Mouse (Mus musculus) liver, embryonic 14.5 days (tissue): Measurements from ENCODE around the gene Gpr182. TPM values are rescaled to one million over a fixed set of nuclear protein-coding genes. Genes with fewer than 3 reads are reported as not detected.

Experiments
- ATAC-seq: fragments of 200-750 bp; cut with Nextera tagmentation; 2 replicates; pipeline ENCODE4 v1.8.0; 2017; ENCODE audit warnings: moderate number of reproducible peaks, mild to moderate bottlenecking, moderate library complexity; ENCODE audit not compliant: insufficient read depth
- DNase-seq, 3 experiments: peaks; one replicate each; pipeline ENCODE4 v3.0.0-alpha.2; 2012 to 2013; ENCODE audit warnings: low read depth in 3 of 3, low spot score in 3 of 3
- H3K27ac ChIP-seq: fragments of 300-500 bp; sonication (generic); 2 replicates; pipeline ENCODE4 v1.5.1; 2014; ENCODE audit warnings: moderate library complexity, mild to moderate bottlenecking, control low read depth, inconsistent platforms
- H3K27me3 ChIP-seq: fragments of 300-500 bp; sonication (generic); 2 replicates; pipeline ENCODE4 v1.6.1; 2014; ENCODE audit warnings: mild to moderate bottlenecking, low read length, moderate library complexity; ENCODE audit not compliant: control insufficient read depth, insufficient read depth
- H3K36me3 ChIP-seq: fragments of 300-500 bp; sonication (generic); replicated peaks from 2 replicates; pipeline ENCODE4 v1.6.1; 2014; ENCODE audit warnings: low read depth; ENCODE audit not compliant: control insufficient read depth, insufficient read depth
- H3K4me1 ChIP-seq, 2 experiments: fragments of 200-500 bp in 1 of 2; fragments of 300-500 bp in 1 of 2; sonication (generic) in 1 of 2; replicated peaks; 2 replicates each; pipeline ENCODE4 v1.6.1; 2012 to 2014; ENCODE audit warnings: antibody characterized with exemption in 1 of 2, inconsistent platforms in 1 of 2, low read length in 1 of 2; ENCODE audit not compliant: control insufficient read depth in 2 of 2, insufficient read depth in 2 of 2
- H3K4me2 ChIP-seq: fragments of 300-500 bp; sonication (generic); 2 replicates; pipeline ENCODE4 v1.6.1; 2014; ENCODE audit warnings: low read depth, mild to moderate bottlenecking, control low read depth, moderate library complexity
- H3K4me3 ChIP-seq, 2 experiments: fragments of 200-500 bp in 1 of 2; fragments of 300-500 bp in 1 of 2; sonication (generic) in 1 of 2; 2 replicates each; pipeline ENCODE4 v1.5.1; 2012 to 2014; ENCODE audit warnings: low read depth in 2 of 2, low read length in 2 of 2, mild to moderate bottlenecking in 2 of 2, control low read depth in 1 of 2, inconsistent platforms in 1 of 2, moderate library complexity in 1 of 2; ENCODE audit not compliant: insufficient read depth in 1 of 2
- H3K9ac ChIP-seq: fragments of 300-500 bp; sonication (generic); replicated peaks from 2 replicates; pipeline ENCODE4 v1.6.1; 2014; ENCODE audit warnings: mild to moderate bottlenecking, control low read depth, moderate library complexity
- H3K9me3 ChIP-seq: fragments of 300-500 bp; sonication (generic); 2 replicates; pipeline ENCODE4 v1.6.1; 2016; ENCODE audit warnings: low read length, mixed read lengths; ENCODE audit not compliant: control insufficient read depth
- CTCF ChIP-seq: IDR thresholded peaks from 2 replicates; pipeline ENCODE4 v1.5.1; 2016; ENCODE audit warnings: antibody characterized with exemption, low read depth, control low read depth
- EP300 ChIP-seq: IDR thresholded peaks from 2 replicates; pipeline ENCODE4 v1.6.1; 2016; ENCODE audit warnings: antibody characterized with exemption, low read depth
- WGBS: fragments of 180-500 bp; shearing (Covaris S2); extraction: QIAGEN DNeasy Blood & Tissue Kit; methylation state at CpG from one replicate; pipeline ENCODE4 v1.1.7; 2014; ENCODE audit not compliant: insufficient replicate concordance; 5-methylcytosine and 5-hydroxymethylcytosine counted together
- polyA plus RNA-seq, 2 experiments: library from polyadenylated mRNA; depleted of rRNA in 1 of 2; stranded (reverse) in 1 of 2; unstranded in 1 of 2; fragments of >200 nt; fragmentation: Nextera tagmentation in 1 of 2; extraction: Ambion mirVana in 1 of 2; gene quantifications; 2 replicates each; pipeline versions ENCODE4 v1.2.1 to v1.2.3; 2012 to 2014

Gene Gpr182
- polyA plus RNA-seq, 2 experiments, result 3.7 to 9.1 TPM

GRCm38 (mm10) chr10:127708850-127709370 lies 42.6 kb downstream of the Gpr182 start:
- H3K9ac ChIP-seq, result no peak overlapping the region
- DNase-seq (no peak), ATAC-seq (no peak)
- H3K27me3 ChIP-seq, result no peaks in the 10 kb centered on the region
- peaks cover 0 to 3% of the 10 kb centered on the region in 2 experiments; a peak in 2 of 4 replicates for H3K4me1 ChIP-seq
- no peak overlapping the region for H3K4me2 ChIP-seq
- TF ChIP-seq EP300 (no peak), CTCF (no peak)
- WGBS, result 55% methylated on average over 3 of the region's 3 CpGs
- no peak overlapping the region for H3K27ac ChIP-seq
- H3K9me3 ChIP-seq, result no peaks in the 10 kb centered on the region
- no peaks in the 10 kb centered on the region for H3K36me3 ChIP-seq
- no peak overlapping the region for H3K4me3 ChIP-seq

GRCm38 (mm10) chr10:127707721-127708120 lies 43.8 kb downstream of the Gpr182 start:
- Histone ChIP-seq H3K27ac (no peak overlapping the region), H3K4me1 (peaks cover 0 to 3% of the 10 kb centered on the region in 2 experiments; a peak in 2 of 4 replicates), H3K4me3 (no peak overlapping the region), H3K9ac (no peak overlapping the region), H3K4me2 (no peak overlapping the region), H3K27me3 (no peaks in the 10 kb centered on the region), H3K36me3 (no peaks in the 10 kb centered on the region), H3K9me3 (no peaks in the 10 kb centered on the region)
- TF ChIP-seq CTCF, result no peak
- no peak for TF ChIP-seq EP300
- ATAC-seq (no peak), DNase-seq (no peak)
- 61% methylated on average over 7 of the region's 7 CpGs for WGBS

GRCm38 (mm10) chr10:127705783-127706182 lies 45.7 kb downstream of the Gpr182 start:
- Histone ChIP-seq H3K4me3 (no peak overlapping the region), H3K9ac (no peak overlapping the region), H3K36me3 (no peaks in the 10 kb centered on the region), H3K4me1 (peaks cover 0 to 3% of the 10 kb centered on the region in 2 experiments; a peak in 2 of 4 replicates), H3K27ac (no peak overlapping the region), H3K27me3 (no peaks in the 10 kb centered on the region), H3K9me3 (no peaks in the 10 kb centered on the region), H3K4me2 (no peak overlapping the region)
- no peak for TF ChIP-seq EP300
- no peak for TF ChIP-seq CTCF
- 31% methylated on average over 4 of the region's 4 CpGs for whole genome bisulfite sequencing
- DNase-seq (no peak), ATAC-seq (no peak)

GRCm38 (mm10) chr10:127704766-127705220 lies 46.7 kb downstream of the Gpr182 start, which contains the start of gene Myo1a:
TSS of gene Myo1a (plus strand) at chr10:127705170.
- no peak within 1 kb of the TSS for H3K4me3 ChIP-seq
- H3K4me2 ChIP-seq, result no peak within 1 kb of the TSS
- no peaks in the 10 kb centered on the region for H3K27me3 ChIP-seq
- TF ChIP-seq CTCF (peak; percentile 35; the same call in 1 of the 2 replicates), EP300 (no peak)
- WGBS, result 6% methylated on average over 2 of the region's 2 CpGs
- H3K27ac ChIP-seq, result no peak within 1 kb of the TSS
- DNase-seq (no peak), ATAC-seq (no peak)
- H3K9ac ChIP-seq, result no peak within 1 kb of the TSS
- no peaks in the 10 kb centered on the region for H3K9me3 ChIP-seq
- H3K4me1 ChIP-seq, result peaks cover 0 to 3% of the 10 kb centered on the region in 2 experiments; a peak in 2 of 4 replicates
- no peaks in the 10 kb centered on the region for H3K36me3 ChIP-seq

GRCm38 (mm10) chr10:127704293-127704692 lies 47.2 kb downstream of the Gpr182 start:
- DNase-seq (no peak), ATAC-seq (no peak)
- Histone ChIP-seq H3K9ac (no peak overlapping the region), H3K36me3 (no peaks in the 10 kb centered on the region), H3K27ac (no peak overlapping the region), H3K4me1 (peaks cover 0 to 3% of the 10 kb centered on the region in 2 experiments; a peak in 2 of 4 replicates), H3K27me3 (no peaks in the 10 kb centered on the region), H3K4me2 (no peak overlapping the region), H3K9me3 (no peaks in the 10 kb centered on the region), H3K4me3 (no peak overlapping the region)
- WGBS, result 50% methylated on average over 2 of the region's 2 CpGs
- TF ChIP-seq EP300 (no peak), CTCF (no peak)
